23 mouse cellular contexts compared by ENCODE assay signal in the genomic region with DNA sequence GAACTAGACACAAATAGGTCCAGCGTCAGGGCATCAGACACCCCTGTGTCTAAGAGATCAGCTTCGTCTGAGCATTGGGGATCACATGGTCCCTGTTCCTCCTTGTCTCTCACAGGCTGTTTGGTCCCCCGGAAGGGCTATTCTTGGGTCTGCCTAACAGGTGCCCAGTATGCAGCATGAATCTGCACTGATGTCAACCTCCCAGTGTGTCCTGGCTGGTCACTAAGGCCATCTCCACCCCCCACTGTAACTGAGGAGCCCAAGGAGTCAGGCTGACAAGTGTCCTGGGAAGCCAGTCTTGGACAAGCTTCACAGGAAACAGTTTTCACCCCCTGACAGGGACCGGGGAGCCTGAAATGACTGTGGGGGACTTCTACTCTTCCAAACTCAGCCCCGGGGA. TPM values are rescaled to one million over a fixed set of nuclear protein-coding genes. Genes with fewer than 3 reads are reported as not detected.
"Had no signal": no experiment of that assay in that cellular context is flagged by ENCODE, and none has a peak within 500 bp of the region (broad histone marks: within the 10 kb centered on the region; RNA-seq: fewer than 3 reads in every experiment).

No protein-coding gene starts in this region.

- H3K27ac ChIP-seq: liver, embryonic 15.5 days; lung, embryonic 15.5 days; macrophage; midbrain, embryonic 12.5 days; neural tube, embryonic 13.5 days; neural tube, embryonic 15.5 days had no signal

- H3K36me3 ChIP-seq: liver, embryonic 15.5 days; lung, embryonic 15.5 days; midbrain, embryonic 12.5 days; neural tube, embryonic 13.5 days; neural tube, embryonic 15.5 days had no signal

- H3K4me2 ChIP-seq: liver, embryonic 15.5 days; lung, embryonic 15.5 days; midbrain, embryonic 12.5 days; neural tube, embryonic 13.5 days; neural tube, embryonic 15.5 days had no signal

- H3K27me3 ChIP-seq: liver, embryonic 15.5 days; lung, embryonic 15.5 days; neural tube, embryonic 13.5 days; neural tube, embryonic 15.5 days had no signal

- H3K4me3 ChIP-seq: liver, embryonic 15.5 days; lung, embryonic 15.5 days; megakaryocyte, embryonic 14.5 days; midbrain, embryonic 12.5 days; neural tube, embryonic 13.5 days; neural tube, embryonic 15.5 days had no signal

- DNase-seq: liver, postnatal 0 days; lung, adult 2 months; lung, postnatal 14 days; lung, postnatal 36 days; midbrain, embryonic 14.5 days; retina, postnatal 1 day; right cerebral cortex, adult 18-20 months; right cerebral cortex, postnatal 25 days; spleen, adult 18-20 months; thymus, adult 18-20 months; thymus, postnatal 14 days; thymus, postnatal 36 days had no signal

RNA-seq across cellular contexts. Expression of gene Gata5, which starts 42.2 kb away (rescaled TPM):
- total RNA-seq: megakaryocyte progenitor cell, adult 5-6 weeks; midbrain, postnatal 0 days; monocyte, adult 5-6 weeks had no signal
- polyA plus RNA-seq: macrophage; midbrain, embryonic 12.5 days; midbrain, embryonic 14.5 days; midbrain, postnatal 0 days; thymus, postnatal 0 days had no signal
